ENCODE assay signal across 8 mouse cellular contexts in genomic region chr4:139330605-139331004, GRCm38 (mm10). TPM values are rescaled to one million over a fixed set of nuclear protein-coding genes. Genes with fewer than 3 reads are reported as not detected.
DNase-seq lines count a peak whose midpoint lies in the region; ATAC-seq and TF ChIP-seq lines count a peak whose summit lies in the region.

No protein-coding gene starts in this region.

- H3K4me2 ChIP-seq in forebrain, embryonic 13.5 days = peak overlapping the region; percentile 34

- peak; percentile 72 for TF ChIP-seq CTCF in layer of hippocampus, adult 2 months (conservative IDR thresholded peaks at IDR 0.05)

- peak; percentile 24 to 38 for DNase-seq in layer of hippocampus, adult 2 months (ENCODE audit: low spot score in 2 of 2)
- no peak for DNase-seq in layer of hippocampus, postnatal 36 days
- DNase-seq in adrenal gland, postnatal 25 days = peak; percentile 78
- DNase-seq in heart, postnatal 4 days = peak; percentile 81
- DNase-seq in large intestine, adult 2 months (ENCODE audit: low read depth, low spot score) = peak; percentile 94
- DNase-seq in splenic B cell, adult 2 months (ENCODE audit: low read depth, low spot score) = peak; percentile 96

- no peak overlapping the region for H3K9ac ChIP-seq in forebrain, embryonic 13.5 days

- H3K9me3 ChIP-seq in forebrain, embryonic 13.5 days (replicated peaks) = no peaks in the 10 kb centered on the region

- no peak overlapping the region for H3K27ac ChIP-seq in layer of hippocampus, adult 2 months
- no peak overlapping the region for H3K27ac ChIP-seq in forebrain, embryonic 13.5 days

- no peaks in the 10 kb centered on the region for H3K36me3 ChIP-seq in forebrain, embryonic 13.5 days (ENCODE audit: poor library complexity, severe bottlenecking)
- H3K36me3 ChIP-seq in splenic B cell, adult 2 months (ENCODE audit: control insufficient read depth, insufficient read depth, low read length, poor library complexity, severe bottlenecking) = no peaks in the 10 kb centered on the region

- no peaks in the 10 kb centered on the region for H3K4me1 ChIP-seq in forebrain, embryonic 13.5 days

- H3K4me3 ChIP-seq in layer of hippocampus, adult 2 months = no peak overlapping the region
- no peak overlapping the region for H3K4me3 ChIP-seq in forebrain, embryonic 13.5 days

- no peak for ATAC-seq in forebrain, embryonic 13.5 days
- ATAC-seq in megakaryocyte progenitor cell, adult 5-6 weeks (replicated peaks; ENCODE audit: poor library complexity) = peak; percentile 96

- WGBS in forebrain, embryonic 13.5 days = 5% methylated on average over 10 of the region's 10 CpGs
- WGBS in large intestine, adult 2 months = 6% methylated on average over 10 of the region's 10 CpGs

- peaks cover 3% of the 10 kb centered on the region; the same call in 1 of the 2 replicates for H3K27me3 ChIP-seq in forebrain, embryonic 13.5 days
- no peaks in the 10 kb centered on the region for H3K27me3 ChIP-seq in splenic B cell, adult 2 months (ENCODE audit: control insufficient read depth, insufficient read depth, low read length, poor library complexity, severe bottlenecking)

RNA-seq across cellular contexts. Expression of gene Akr7a5, which starts 20.1 kb away (rescaled TPM):
- total RNA-seq in layer of hippocampus, adult 2 months (2021) = 10 to 100 TPM; 31.6 to 32.9 TPM
- total RNA-seq in layer of hippocampus, postnatal 36 days (2021) = 10 to 100 TPM; 32.1 to 32.3 TPM
- 61.5 and 69.4 TPM in 2 replicates for total RNA-seq in adrenal gland, postnatal 25 days (2021)
- 66.2 and 71.6 TPM in 2 replicates for polyA plus RNA-seq in forebrain, embryonic 13.5 days (2015; fragmentation: Nextera tagmentation; extraction: Ambion mirVana)
- 10 to 100 TPM; 28.4 to 32.9 TPM for total RNA-seq in heart, postnatal 4 days (2021)
- 66.6 and 79.6 TPM in 2 replicates for polyA plus RNA-seq in large intestine, adult 2 months (2012; rRNA removed)
- total RNA-seq in megakaryocyte progenitor cell, adult 5-6 weeks (2015) = 10.6 and 11.8 TPM in 2 replicates
- 11.2 and 13.0 TPM in 2 replicates for total RNA-seq in megakaryocyte progenitor cell, adult 5-6 weeks (2017)

RNA-seq across cellular contexts. Expression of gene Pqlc2, which starts 20.1 kb away (rescaled TPM):
- 10 to 100 TPM; 12.5 to 13.3 TPM for total RNA-seq in layer of hippocampus, adult 2 months (2021)
- total RNA-seq in layer of hippocampus, postnatal 36 days (2021) = 10 to 100 TPM; 11.9 to 13.2 TPM
- 9.9 and 13.3 TPM in 2 replicates for total RNA-seq in adrenal gland, postnatal 25 days (2021)
- 10.1 and 12.6 TPM in 2 replicates for polyA plus RNA-seq in forebrain, embryonic 13.5 days (2015; fragmentation: Nextera tagmentation; extraction: Ambion mirVana)
- total RNA-seq in heart, postnatal 4 days (2021) = 1 to 10 TPM; 3.9 TPM
- polyA plus RNA-seq in large intestine, adult 2 months (2012; rRNA removed) = 33.3 and 43.8 TPM in 2 replicates
- total RNA-seq in megakaryocyte progenitor cell, adult 5-6 weeks (2015) = 3.5 and 5.6 TPM in 2 replicates
- total RNA-seq in megakaryocyte progenitor cell, adult 5-6 weeks (2017) = 1.3 and 3.9 TPM in 2 replicates

RNA-seq across cellular contexts. Expression of gene Mrto4, which starts 21.8 kb away (rescaled TPM):
- 10 to 100 TPM; 51.5 to 53.6 TPM for total RNA-seq in layer of hippocampus, adult 2 months (2021)
- total RNA-seq in layer of hippocampus, postnatal 36 days (2021) = 10 to 100 TPM; 48.1 to 48.3 TPM
- 61.4 and 68.9 TPM in 2 replicates for total RNA-seq in adrenal gland, postnatal 25 days (2021)
- 119 and 134 TPM in 2 replicates for polyA plus RNA-seq in forebrain, embryonic 13.5 days (2015; fragmentation: Nextera tagmentation; extraction: Ambion mirVana)
- total RNA-seq in heart, postnatal 4 days (2021) = 10 to 100 TPM; 46.5 to 47.7 TPM
- 25.0 and 25.7 TPM in 2 replicates for polyA plus RNA-seq in large intestine, adult 2 months (2012; rRNA removed)
- 150 and 154 TPM in 2 replicates for total RNA-seq in megakaryocyte progenitor cell, adult 5-6 weeks (2015)
- total RNA-seq in megakaryocyte progenitor cell, adult 5-6 weeks (2017) = 72.2 and 75.9 TPM in 2 replicates

RNA-seq across cellular contexts. Expression of gene Emc1, which starts 21.8 kb away (rescaled TPM):
- total RNA-seq in layer of hippocampus, adult 2 months (2021) = 10 to 100 TPM; 90.8 to 96.6 TPM
- total RNA-seq in layer of hippocampus, postnatal 36 days (2021) = 10 to 100 TPM; 87.9 to 89.8 TPM
- total RNA-seq in adrenal gland, postnatal 25 days (2021) = 45.8 and 58.2 TPM in 2 replicates
- polyA plus RNA-seq in forebrain, embryonic 13.5 days (2015; fragmentation: Nextera tagmentation; extraction: Ambion mirVana) = 29.3 and 31.5 TPM in 2 replicates
- 10 to 100 TPM; 46.8 to 50.1 TPM for total RNA-seq in heart, postnatal 4 days (2021)
- 16.5 and 25.4 TPM in 2 replicates for polyA plus RNA-seq in large intestine, adult 2 months (2012; rRNA removed)
- 19.2 and 19.8 TPM in 2 replicates for total RNA-seq in megakaryocyte progenitor cell, adult 5-6 weeks (2015)
- total RNA-seq in megakaryocyte progenitor cell, adult 5-6 weeks (2017) = 30.3 and 42.6 TPM in 2 replicates

RNA-seq across cellular contexts. Expression of gene Ubr4, which starts 21.8 kb away (rescaled TPM):
- total RNA-seq in layer of hippocampus, adult 2 months (2021) = 100 to 1,000 TPM; 171 to 176 TPM
- 100 to 1,000 TPM; 149 to 168 TPM for total RNA-seq in layer of hippocampus, postnatal 36 days (2021)
- total RNA-seq in adrenal gland, postnatal 25 days (2021) = 182 and 200 TPM in 2 replicates
- polyA plus RNA-seq in forebrain, embryonic 13.5 days (2015; fragmentation: Nextera tagmentation; extraction: Ambion mirVana) = 69.9 and 71.2 TPM in 2 replicates
- 100 to 1,000 TPM; 124 to 126 TPM for total RNA-seq in heart, postnatal 4 days (2021)
- polyA plus RNA-seq in large intestine, adult 2 months (2012; rRNA removed) = 116 and 154 TPM in 2 replicates
- 63.6 and 83.1 TPM in 2 replicates for total RNA-seq in megakaryocyte progenitor cell, adult 5-6 weeks (2015)
- total RNA-seq in megakaryocyte progenitor cell, adult 5-6 weeks (2017) = 41.7 and 46.1 TPM in 2 replicates

Comparison
In these comparisons a context has a peak if more than half of its experiments do, and no peak if none do; other contexts are left out.
1. DNase-seq: peak in layer of hippocampus, adult 2 months (2 of 2), adrenal gland, postnatal 25 days (single experiment), heart, postnatal 4 days (single experiment), large intestine, adult 2 months (single experiment) and splenic B cell, adult 2 months (single experiment); none in layer of hippocampus, postnatal 36 days (0 of 2).